Mouse (Mus musculus) Patski (cell line): ENCODE measurements around the gene Rala. TPM values are rescaled to one million over a fixed set of nuclear protein-coding genes. Genes with fewer than 3 reads are reported as not detected.
"Not testable (repeated sequence)": the region's sequence is repeated elsewhere in the genome, so short reads cannot be mapped to it uniquely, and the experiment has no call there.

Experiments used
- ATAC-seq: fragments of 100-300 bp; one replicate; pipeline ENCODE4 v1.8.0; 2021
- CTCF ChIA-PET: fragments of 350-600 bp; sonication (Branson Sonifier 250); formaldehyde crosslinking; loops from one replicate; lab custom pipeline; 2022; ENCODE audit warnings: inconsistent platforms; lab: Charles Lee
- POLR2A ChIA-PET: fragments of 350-600 bp; sonication (Branson Sonifier 250); formaldehyde crosslinking; loops from one replicate; lab custom pipeline; 2022; ENCODE audit warnings: antibody characterized with exemption, inconsistent platforms; lab: Charles Lee
- DNase-seq: peaks from one replicate; pipeline ENCODE4 v3.0.0-alpha.2; 2011; ENCODE audit warnings: low read depth, low spot score
- H3K27me3 ChIP-seq: fragments of 371-371 bp; one replicate; pipeline ENCODE4 v1.5.1; 2021
- CTCF ChIP-seq: fragments of 100-300 bp; IDR thresholded peaks from one replicate; pipeline ENCODE4 v1.5.1; 2021
- in situ Hi-C: fragments of 300-500 bp; cut with MboI; formaldehyde crosslinking; loops from 3 replicates; pipeline ENCODE4 v1.11.1; 2018; ENCODE audit warnings: low pct_unique_long_range_greater_than_20kb, mixed read lengths
- polyA plus RNA-seq: library from polyadenylated mRNA; unstranded; gene quantifications from one replicate; pipeline ENCODE4 v1.2.3, GENCODE M21; 2021

Rala gene
- polyA plus RNA-seq, 1 experiment from 2014 or later = 74.0 TPM

DNA sequence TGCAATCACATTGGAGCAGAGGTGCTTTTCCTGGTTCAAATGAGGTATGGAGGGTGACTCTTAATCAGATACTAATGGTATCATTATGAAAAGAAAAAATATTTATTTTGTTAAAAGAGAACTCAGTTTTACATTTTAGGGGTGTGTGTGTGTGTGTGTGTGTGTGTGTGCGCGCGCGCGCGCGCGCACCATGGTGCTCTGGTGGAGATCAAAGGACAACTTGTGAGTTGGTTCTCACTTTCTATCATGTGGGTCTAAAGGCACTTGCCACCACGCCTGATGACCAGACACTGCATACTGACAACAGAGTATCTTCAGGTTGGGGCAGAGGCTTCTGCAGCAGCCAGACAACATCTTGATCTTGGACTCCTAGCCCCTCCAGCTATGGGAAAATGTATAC lies 30.7 kb upstream of the Rala start:
- no peak for DNase-seq
- ChIA-PET CTCF (no interaction called here), POLR2A (no interaction called here)
- ATAC-seq = no peak
- H3K27me3 ChIP-seq = no peaks in the 10 kb centered on the region
- TF ChIP-seq CTCF = no peak
- in situ Hi-C loops = loop anchor here (5.0 kb wide), 2 partner anchors 32 to 77 kb away; partner anchors contain the start of gene Rala

DNA sequence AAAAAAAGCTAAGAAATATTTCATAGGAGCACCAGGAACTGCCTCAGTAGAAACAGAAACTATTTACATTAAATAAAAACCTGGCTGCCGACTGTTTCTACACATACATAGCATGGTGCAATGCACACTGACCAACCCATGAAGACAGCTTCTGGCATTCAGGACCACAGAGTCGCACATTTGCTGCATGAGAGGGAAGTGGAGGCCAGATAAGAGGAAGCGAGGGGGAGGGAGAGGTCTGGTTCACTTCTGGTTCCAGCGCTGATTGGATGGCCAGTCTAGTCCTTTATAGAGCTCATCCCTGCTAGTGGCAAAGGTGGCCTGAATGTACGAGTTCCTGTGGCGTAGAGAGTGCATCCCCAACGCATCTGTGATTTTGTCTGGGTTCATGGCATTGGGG lies 16.6 kb upstream of the Rala start:
- ATAC-seq (no peak), DNase-seq (no peak)
- TF ChIP-seq CTCF = no peak
- in situ Hi-C loops = no loop called here
- CTCF ChIA-PET = no interaction called here
- H3K27me3 ChIP-seq = peaks cover 3% of the 10 kb centered on the region
- POLR2A ChIA-PET = no interaction called here

DNA sequence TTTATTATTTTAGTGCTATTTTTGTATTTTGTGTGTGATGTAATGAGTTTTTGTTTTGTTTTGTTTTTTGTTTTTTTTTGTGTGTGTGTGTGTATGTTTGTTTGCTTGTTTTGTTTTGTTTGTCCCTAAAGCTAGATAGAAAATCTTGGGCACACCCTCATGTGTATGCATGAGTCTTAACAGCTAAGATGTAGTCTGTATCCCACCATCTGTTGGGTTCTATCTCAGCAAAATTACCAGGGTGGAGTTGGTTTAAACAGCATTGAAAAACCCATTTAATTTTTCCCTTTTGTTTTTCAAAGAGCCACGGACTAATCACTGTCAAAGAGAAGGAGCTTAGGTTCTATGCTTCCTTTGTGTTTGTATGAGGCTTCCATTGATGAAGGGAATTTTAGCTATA lies 10.2 kb upstream of the Rala start:
- TF ChIP-seq CTCF = no peak
- H3K27me3 ChIP-seq = peaks cover 4% of the 10 kb centered on the region
- ChIA-PET CTCF (no interaction called here), POLR2A (interaction anchor here (0.5 kb wide), 1 partner anchor 797 kb away, joined by 3 read pairs; no protein-coding TSS in a partner anchor)
- in situ Hi-C loops = no loop called here
- ATAC-seq (no peak), DNase-seq (no peak)

DNA sequence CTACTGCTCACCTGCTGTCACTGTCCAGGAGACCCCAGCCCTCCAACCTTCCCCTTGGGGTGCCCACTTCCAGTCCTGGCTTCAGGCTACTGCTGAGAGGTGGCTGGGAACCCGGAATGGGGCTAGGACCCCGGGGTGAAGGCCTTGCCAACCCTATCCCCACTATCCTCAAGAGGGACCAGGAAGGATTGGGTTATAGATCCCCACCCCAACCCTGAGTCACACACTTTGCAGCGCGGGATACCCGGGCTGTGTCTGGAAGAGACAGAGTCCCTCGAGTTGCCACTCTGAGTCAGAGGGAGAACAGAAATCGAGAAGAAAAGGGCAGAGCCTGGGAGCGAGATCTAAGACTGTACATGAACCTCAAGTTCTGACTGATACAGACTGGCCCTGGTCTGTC lies 6.5 kb upstream of the Rala start:
- DNase-seq, POLR2A ChIA-PET, ATAC-seq, CTCF ChIA-PET, H3K27me3 ChIP-seq, in situ Hi-C loops: not testable (repeated sequence)

DNA sequence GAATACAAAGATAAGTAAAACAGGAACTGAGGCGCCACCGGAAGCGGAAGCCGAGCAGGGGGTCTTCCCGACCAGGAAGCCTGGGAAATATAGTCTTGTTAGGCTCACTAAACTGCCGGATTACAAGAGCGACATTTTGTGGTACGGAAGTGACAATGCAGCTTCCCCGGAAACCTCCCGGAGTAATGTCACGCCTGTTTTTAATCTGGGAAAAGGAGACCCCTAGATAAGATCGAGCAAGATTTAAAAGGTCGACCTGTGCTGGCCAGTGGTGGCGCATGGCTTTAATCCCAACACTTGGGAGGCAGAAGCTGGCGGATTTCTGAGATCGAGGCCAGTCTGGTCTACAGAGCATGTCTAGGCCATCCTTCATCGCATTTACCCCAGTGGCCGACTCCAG lies 5.5 kb upstream of the Rala start:
- peaks cover 4% of the 10 kb centered on the region for H3K27me3 ChIP-seq
- POLR2A ChIA-PET = no interaction called here
- DNase-seq = no peak
- in situ Hi-C loops = no loop called here
- no peak for ATAC-seq
- CTCF ChIA-PET = no interaction called here
- no peak for TF ChIP-seq CTCF

DNA sequence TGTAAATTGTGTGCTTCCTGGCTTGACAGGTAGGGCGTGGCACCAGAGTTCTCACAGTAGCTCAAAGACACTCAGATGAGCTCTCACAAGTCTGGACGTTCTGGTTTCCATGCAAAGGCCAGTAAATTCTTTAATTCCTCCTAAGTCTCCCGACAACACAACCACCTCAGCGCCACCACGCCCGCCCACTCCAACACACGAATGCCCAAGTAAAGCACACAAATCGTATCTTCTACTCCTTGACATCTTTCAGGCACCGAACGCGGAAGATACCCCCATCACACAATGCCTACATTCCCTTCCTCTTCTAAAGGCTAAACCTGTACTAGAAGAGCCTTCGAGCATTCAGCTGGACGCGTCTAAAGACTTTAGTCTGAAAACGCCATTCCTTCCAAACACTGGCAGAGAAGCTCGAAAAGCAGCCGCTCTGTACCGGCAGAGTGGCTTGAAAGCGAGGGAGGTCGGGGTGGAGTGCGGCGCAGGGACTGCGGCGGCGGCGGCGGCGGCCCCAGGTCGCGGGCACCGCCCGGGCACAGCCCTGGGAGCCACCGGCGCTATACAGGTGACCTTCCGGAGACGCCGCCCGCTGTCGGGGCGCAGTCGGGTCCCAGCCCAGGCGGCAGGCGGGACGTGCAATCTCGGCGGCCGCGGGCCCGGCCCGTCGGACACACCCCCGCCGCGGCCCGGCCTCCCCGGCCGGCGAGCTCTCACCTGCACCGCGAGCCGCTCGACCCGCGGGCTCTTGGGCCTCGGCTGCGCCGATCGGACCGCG lies 547 bp downstream of the Rala start:
- in situ Hi-C loops = loop anchor here (5.0 kb wide), 2 partner anchors 34 to 46 kb away; no protein-coding TSS in a partner anchor
- TF ChIP-seq CTCF = no peak
- ChIA-PET CTCF (no interaction called here), POLR2A (interaction anchor here (1.3 kb wide), 1 partner anchor 49 kb away, joined by 4 read pairs; no protein-coding TSS in a partner anchor)
- H3K27me3 ChIP-seq = no peaks in the 10 kb centered on the region
- no peak for DNase-seq
- ATAC-seq = peak; percentile 81

DNA sequence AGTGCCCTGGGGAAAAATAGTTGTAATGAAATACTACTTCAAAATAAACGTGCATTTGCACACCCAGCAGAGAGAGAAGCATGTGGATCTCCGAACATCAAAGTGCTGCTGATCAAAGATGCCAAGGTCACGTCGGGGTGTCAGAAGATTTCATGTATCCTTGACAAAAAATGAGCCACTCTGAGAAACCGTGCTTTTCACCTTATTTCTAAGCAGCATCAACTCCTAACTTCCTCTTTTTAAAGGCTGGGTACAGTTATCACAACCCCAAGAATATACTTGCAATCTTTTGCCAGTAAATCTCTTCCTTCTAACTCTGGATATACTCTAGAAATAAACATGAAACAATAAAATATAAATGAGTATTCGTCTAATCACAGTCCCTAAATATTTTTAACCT lies 1.7 kb downstream of the Rala start:
- in situ Hi-C loops = loop anchor here (5.0 kb wide), 2 partner anchors 35 to 45 kb away; no protein-coding TSS in a partner anchor
- POLR2A ChIA-PET = interaction anchor here (1.3 kb wide), 1 partner anchor 48 kb away, joined by 4 read pairs; no protein-coding TSS in a partner anchor
- H3K27me3 ChIP-seq = no peaks in the 10 kb centered on the region
- DNase-seq (no peak), ATAC-seq (no peak)
- no peak for TF ChIP-seq CTCF
- CTCF ChIA-PET = no interaction called here

DNA sequence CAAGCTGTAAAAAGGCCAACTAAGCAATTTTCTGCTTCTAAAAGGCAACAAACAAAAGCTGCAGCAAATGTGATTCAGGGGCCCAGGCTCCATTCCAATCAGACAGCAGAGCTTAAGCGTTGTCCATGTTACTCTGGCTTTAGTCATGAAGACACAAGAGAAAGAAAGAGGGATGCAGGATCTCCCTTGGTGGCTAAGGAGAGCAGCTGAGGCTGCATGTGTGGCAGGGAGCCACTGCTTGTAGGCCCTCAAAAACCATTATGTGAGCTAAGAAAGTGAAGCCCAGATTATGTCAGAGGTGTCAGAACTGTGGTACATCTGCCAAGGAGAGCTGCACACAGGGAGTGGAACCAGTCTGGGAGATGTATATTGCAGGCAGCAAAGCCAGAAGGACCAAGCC lies 36.7 kb downstream of the Rala start:
- no peak for DNase-seq
- CTCF ChIA-PET = interaction anchor here (2.1 kb wide), 1 partner anchor 11 kb away, joined by 4 read pairs; no protein-coding TSS in a partner anchor
- in situ Hi-C loops = no loop called here
- H3K27me3 ChIP-seq = no peaks in the 10 kb centered on the region
- TF ChIP-seq CTCF = no peak
- POLR2A ChIA-PET = no interaction called here
- ATAC-seq = no peak

DNA sequence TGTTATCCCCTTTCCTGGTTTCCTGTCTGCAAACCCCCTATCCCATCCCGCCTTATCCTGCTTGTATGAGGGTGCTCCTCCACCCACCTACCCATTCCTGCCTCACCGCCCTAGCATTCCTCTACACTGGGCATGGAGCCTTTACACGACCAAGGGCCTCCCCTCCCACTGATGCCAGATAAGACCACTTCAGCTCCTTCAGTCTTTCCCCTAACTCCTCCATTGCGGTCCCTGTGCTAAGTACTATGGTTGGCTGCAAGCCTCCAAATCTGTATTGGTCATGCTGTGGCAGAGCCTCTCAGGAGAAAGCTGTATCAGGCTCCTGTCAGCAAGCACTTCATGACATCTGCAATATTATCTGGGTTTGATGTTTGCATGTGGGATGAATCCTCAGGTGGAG lies 42.6 kb downstream of the Rala start:
- no peaks in the 10 kb centered on the region for H3K27me3 ChIP-seq
- ChIA-PET CTCF (interaction anchor here (1.1 to 1.2 kb wide), 2 partner anchors 62 to 81 kb away, joined by 3 read pairs; no protein-coding TSS in a partner anchor), POLR2A (no interaction called here)
- ATAC-seq = no peak
- DNase-seq = no peak
- in situ Hi-C loops = no loop called here
- TF ChIP-seq CTCF = no peak

DNA sequence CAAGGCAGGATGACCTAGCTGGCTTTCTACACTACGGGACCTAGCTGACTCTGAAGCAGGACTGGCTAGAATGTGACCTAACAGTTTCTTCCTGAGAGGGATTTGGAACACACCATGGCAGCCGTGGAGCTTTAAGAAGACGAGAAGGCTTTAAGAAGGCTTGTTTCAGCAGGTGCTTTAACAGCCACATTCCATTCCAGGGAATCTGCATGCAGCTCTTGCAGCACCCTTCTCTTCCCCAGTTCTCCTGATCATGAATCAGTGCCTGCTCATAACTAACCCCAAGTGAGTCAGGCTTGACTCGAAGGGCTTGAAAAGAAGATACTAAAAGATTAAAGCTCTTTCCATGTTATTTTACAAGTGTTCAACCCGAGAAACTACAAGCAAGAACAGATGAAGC lies 43.4 kb downstream of the Rala start:
- H3K27me3 ChIP-seq = no peaks in the 10 kb centered on the region
- POLR2A ChIA-PET = interaction anchor here (1.0 kb wide), 1 partner anchor 10 kb away, joined by 5 read pairs; no protein-coding TSS in a partner anchor
- peak; percentile 31 for DNase-seq
- in situ Hi-C loops = no loop called here
- no peak for TF ChIP-seq CTCF
- peak; percentile 95 for ATAC-seq
- CTCF ChIA-PET = interaction anchor here (1.1 to 1.2 kb wide), 2 partner anchors 62 to 82 kb away, joined by 3 read pairs; no protein-coding TSS in a partner anchor

DNA sequence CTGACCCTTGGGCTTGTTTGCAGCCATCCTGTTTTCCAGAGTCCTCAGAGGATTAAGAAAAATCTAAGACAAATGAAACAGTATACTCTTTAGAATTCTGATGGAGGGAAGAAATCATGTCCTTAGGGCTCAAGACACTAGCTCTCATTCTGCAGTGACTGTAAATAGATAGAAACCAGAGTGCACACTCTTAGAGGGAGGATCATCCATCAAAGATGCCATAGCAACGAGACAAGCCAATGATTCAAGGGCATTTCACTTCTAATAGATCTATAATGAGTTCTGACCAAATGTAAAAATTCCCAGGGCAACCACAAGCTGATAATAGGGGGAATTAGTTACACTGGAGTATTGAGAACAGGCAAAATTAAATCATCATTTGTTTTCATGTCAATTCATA lies 47.0 kb downstream of the Rala start:
- no peaks in the 10 kb centered on the region for H3K27me3 ChIP-seq
- ChIA-PET CTCF (interaction anchor here (1.2 to 1.9 kb wide), 4 partner anchors 10 to 79 kb away, joined by 3 to 4 read pairs (median 4); no protein-coding TSS in a partner anchor), POLR2A (interaction anchor here (1.0 kb wide), 1 partner anchor 33 kb away, joined by 3 read pairs; no protein-coding TSS in a partner anchor)
- ATAC-seq (no peak), DNase-seq (no peak)
- TF ChIP-seq CTCF = no peak
- in situ Hi-C loops = loop anchor here (5.0 kb wide), 2 partner anchors 45 to 80 kb away; partner anchors contain the start of gene Rala
